Mouse (Mus musculus): Measurements from ENCODE around the gene B430306N03Rik.

The B430306N03Rik gene

GRCm38 (mm10) chr17:48359616-48360015, 43.7 kb downstream of the B430306N03Rik start, which contains the start of gene Treml1:
TSS of gene Treml1 (plus strand) at chr17:48359916.
- Histone ChIP-seq H3K4me3 (replicated peaks; ENCODE audit: low read length) (no peak within 1 kb of the TSS), H3K4me1 (replicated peaks; ENCODE audit: low read depth, low read length) (peaks cover 12% of the 10 kb centered on the region), H3K36me3 (ENCODE audit: insufficient read depth, low read length) (no peaks in the 10 kb centered on the region), H3K9me3 (ENCODE audit: low read length) (no peaks in the 10 kb centered on the region), H3K27me3 (ENCODE audit: insufficient read depth, low read length) (peaks cover 34% of the 10 kb centered on the region)
- TF ChIP-seq POU5F1 (IDR thresholded peaks at IDR 0.05; ENCODE audit: borderline replicate concordance, low read length) (no peak), CTCF (conservative IDR thresholded peaks at IDR 0.05; ENCODE audit: low read length) (no peak), NANOG (IDR thresholded peaks at IDR 0.05; ENCODE audit: borderline replicate concordance, low read length) (no peak)

DNA sequence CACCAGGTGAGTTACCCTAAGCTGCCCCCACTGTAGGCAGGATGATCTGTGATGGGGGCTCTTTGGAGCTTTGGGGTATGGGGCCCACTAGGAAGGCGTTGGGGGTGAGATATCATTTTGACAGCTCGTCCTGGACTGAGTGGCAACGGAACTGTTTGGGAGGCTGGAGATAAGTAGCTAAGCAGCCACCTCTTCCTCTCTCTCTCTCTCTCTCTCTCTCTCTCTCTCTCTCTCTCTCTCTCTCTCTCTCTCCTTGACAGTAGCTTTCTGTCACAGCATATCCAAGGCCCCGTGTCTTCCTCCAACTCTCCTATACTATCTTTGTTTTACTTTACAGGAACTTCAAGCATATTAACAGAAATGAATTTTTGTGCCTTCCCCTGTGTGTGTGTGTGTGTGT, 44.5 kb downstream of the B430306N03Rik start:
- Histone ChIP-seq H3K36me3 (ENCODE audit: insufficient read depth, low read length) (no peaks in the 10 kb centered on the region), H3K4me1 (replicated peaks; ENCODE audit: low read depth, low read length) (peaks cover 15% of the 10 kb centered on the region), H3K27me3 (ENCODE audit: insufficient read depth, low read length) (peaks cover 37% of the 10 kb centered on the region), H3K4me3 (replicated peaks; ENCODE audit: low read length) (no peak overlapping the region), H3K9me3 (ENCODE audit: low read length) (no peaks in the 10 kb centered on the region)
- TF ChIP-seq CTCF (conservative IDR thresholded peaks at IDR 0.05; ENCODE audit: low read length) (no peak), NANOG (IDR thresholded peaks at IDR 0.05; ENCODE audit: borderline replicate concordance, low read length) (no peak), POU5F1 (IDR thresholded peaks at IDR 0.05; ENCODE audit: borderline replicate concordance, low read length) (no peak)

DNA sequence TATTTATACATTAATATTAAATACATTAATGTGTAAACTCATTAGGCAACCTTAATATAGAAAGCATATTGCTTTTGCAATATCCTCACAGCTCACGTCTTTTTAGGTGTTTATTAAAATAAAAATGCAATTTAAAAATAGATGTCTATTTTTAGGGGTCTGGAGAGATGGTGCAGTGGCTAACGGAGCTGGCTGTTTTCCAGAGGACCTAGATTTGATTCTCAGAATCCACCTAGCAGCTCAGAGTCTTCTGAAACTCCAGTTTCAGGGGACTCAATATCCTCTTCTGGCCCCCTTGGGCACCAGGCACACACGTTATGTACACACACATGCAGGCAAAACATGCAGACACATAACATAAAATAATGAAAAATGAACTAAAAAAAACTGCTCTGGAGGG, 46.4 kb downstream of the B430306N03Rik start:
- Histone ChIP-seq H3K27me3 (ENCODE audit: insufficient read depth, low read length) (peaks cover 30% of the 10 kb centered on the region), H3K36me3 (ENCODE audit: insufficient read depth, low read length) (no peaks in the 10 kb centered on the region), H3K9me3 (ENCODE audit: low read length) (no peaks in the 10 kb centered on the region), H3K4me3 (replicated peaks; ENCODE audit: low read length) (no peak overlapping the region), H3K4me1 (replicated peaks; ENCODE audit: low read depth, low read length) (peaks cover 25% of the 10 kb centered on the region)
- no peak for TF ChIP-seq CTCF (conservative IDR thresholded peaks at IDR 0.05; ENCODE audit: low read length)
- no peak for TF ChIP-seq NANOG (IDR thresholded peaks at IDR 0.05; ENCODE audit: borderline replicate concordance, low read length)
- TF ChIP-seq POU5F1 (IDR thresholded peaks at IDR 0.05; ENCODE audit: borderline replicate concordance, low read length), result no peak

GRCm38 (mm10) chr17:48362966-48363365, 47.0 kb downstream of the B430306N03Rik start:
- Histone ChIP-seq H3K9me3 (ENCODE audit: low read length) (peaks cover 5% of the 10 kb centered on the region; the same call in 1 of the 2 replicates), H3K36me3 (ENCODE audit: insufficient read depth, low read length) (no peaks in the 10 kb centered on the region), H3K27me3 (ENCODE audit: insufficient read depth, low read length) (peaks cover 30% of the 10 kb centered on the region), H3K4me3 (replicated peaks; ENCODE audit: low read length) (no peak overlapping the region), H3K4me1 (replicated peaks; ENCODE audit: low read depth, low read length) (peaks cover 19% of the 10 kb centered on the region)
- TF ChIP-seq POU5F1 (IDR thresholded peaks at IDR 0.05; ENCODE audit: borderline replicate concordance, low read length) (no peak), CTCF (conservative IDR thresholded peaks at IDR 0.05; ENCODE audit: low read length) (no peak), NANOG (IDR thresholded peaks at IDR 0.05; ENCODE audit: borderline replicate concordance, low read length) (no peak)

DNA sequence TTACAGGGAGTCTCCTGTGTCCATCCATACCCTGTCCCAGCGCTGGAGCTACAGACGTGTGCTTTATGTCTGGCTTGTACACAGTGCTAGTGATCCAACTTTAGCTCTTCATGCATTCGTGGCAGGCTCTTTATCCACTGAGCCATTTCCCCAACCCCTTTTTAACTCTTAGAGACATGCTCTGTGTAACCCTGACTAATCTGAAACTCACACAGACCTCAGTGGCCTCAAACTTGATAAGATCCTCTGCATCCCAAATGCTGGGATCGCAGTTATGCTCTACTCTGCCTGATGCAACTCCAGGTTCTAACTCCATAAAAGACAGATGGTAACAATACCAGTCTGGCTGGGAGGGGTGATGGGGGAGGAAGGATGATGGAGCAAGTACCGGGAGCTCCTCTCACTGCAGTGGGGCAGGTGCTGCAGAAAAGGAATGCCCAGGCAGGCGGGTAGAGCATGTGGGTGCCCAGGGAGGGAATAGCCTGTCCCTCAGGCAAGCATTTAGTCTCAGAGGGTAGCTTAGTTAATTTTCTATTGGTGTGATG, 47.6 kb downstream of the B430306N03Rik start:
- H3K4me3 ChIP-seq (replicated peaks; ENCODE audit: low read length), result no peak overlapping the region
- H3K4me1 ChIP-seq (replicated peaks; ENCODE audit: low read depth, low read length), result peaks cover 14% of the 10 kb centered on the region
- TF ChIP-seq NANOG (IDR thresholded peaks at IDR 0.05; ENCODE audit: borderline replicate concordance, low read length) (no peak), CTCF (conservative IDR thresholded peaks at IDR 0.05; ENCODE audit: low read length) (no peak)
- H3K9me3 ChIP-seq (ENCODE audit: low read length), result peaks cover 5% of the 10 kb centered on the region; the same call in 1 of the 2 replicates
- H3K27me3 ChIP-seq (ENCODE audit: insufficient read depth, low read length), result peaks cover 30% of the 10 kb centered on the region
- H3K36me3 ChIP-seq (ENCODE audit: insufficient read depth, low read length), result no peaks in the 10 kb centered on the region

DNA sequence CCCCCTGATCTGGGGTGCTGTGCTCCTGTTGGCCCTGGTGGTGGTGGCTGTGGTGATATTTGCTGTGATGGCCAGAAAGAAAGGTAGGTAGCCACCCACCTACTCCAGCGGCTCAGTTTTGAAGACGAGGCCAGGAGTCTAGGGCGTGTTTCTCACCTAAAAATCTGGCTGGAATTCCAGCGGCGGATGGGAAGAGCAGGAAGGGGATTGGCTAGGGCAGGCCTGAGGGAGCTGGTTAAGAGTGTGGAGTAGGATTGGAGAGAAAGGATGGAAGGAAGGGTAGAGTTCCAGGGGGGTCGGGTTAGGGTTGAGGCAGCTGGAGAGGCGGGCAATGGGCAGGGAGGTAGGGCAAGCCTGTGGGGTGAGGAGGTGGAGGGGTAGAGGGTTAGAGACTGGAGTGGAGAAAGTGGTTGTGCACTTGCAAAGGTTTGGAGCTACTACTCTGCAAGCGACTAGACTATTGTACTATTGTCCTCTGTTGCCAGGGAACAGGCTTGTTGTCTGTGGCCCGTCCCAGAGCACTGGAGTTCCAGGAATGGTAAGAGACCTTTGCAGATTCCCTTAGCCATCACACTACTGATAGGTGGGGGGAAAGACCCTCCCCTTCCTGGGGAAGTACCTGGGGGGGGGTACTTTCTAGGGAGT, 49.7 kb downstream of the B430306N03Rik start:
- Histone ChIP-seq H3K36me3 (ENCODE audit: insufficient read depth, low read length) (no peaks in the 10 kb centered on the region), H3K4me3 (replicated peaks; ENCODE audit: low read length) (no peak overlapping the region), H3K9me3 (ENCODE audit: low read length) (peaks cover 5% of the 10 kb centered on the region; the same call in 1 of the 2 replicates), H3K27me3 (ENCODE audit: insufficient read depth, low read length) (peaks cover 22% of the 10 kb centered on the region), H3K4me1 (replicated peaks; ENCODE audit: low read depth, low read length) (peaks cover 13% of the 10 kb centered on the region)
- TF ChIP-seq CTCF (conservative IDR thresholded peaks at IDR 0.05; ENCODE audit: low read length), result no peak

DNA sequence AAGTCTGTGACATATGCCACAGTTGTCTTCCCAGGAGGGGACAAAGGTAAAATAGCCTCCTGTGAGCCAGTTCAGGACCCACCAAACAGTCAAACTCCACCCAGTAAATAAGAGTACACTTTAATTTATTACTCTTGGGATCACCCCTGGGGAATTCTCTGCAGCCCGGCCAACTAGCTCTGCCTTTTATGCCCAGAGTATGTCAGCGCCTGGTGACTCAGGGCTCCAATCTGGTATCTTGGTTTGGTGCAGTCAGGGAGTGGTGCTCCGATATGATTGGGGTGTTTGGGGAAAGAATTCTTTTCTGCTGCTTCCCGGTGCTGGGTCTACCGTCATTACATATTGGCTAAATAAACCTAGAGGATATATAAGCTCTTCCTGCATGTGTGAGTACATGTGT, 50.9 kb downstream of the B430306N03Rik start:
- TF ChIP-seq CTCF (conservative IDR thresholded peaks at IDR 0.05; ENCODE audit: low read length), result no peak
- H3K4me3 ChIP-seq (replicated peaks; ENCODE audit: low read length), result no peak overlapping the region
- peaks cover 5% of the 10 kb centered on the region; the same call in 1 of the 2 replicates for H3K9me3 ChIP-seq (ENCODE audit: low read length)
- peaks cover 13% of the 10 kb centered on the region for H3K4me1 ChIP-seq (replicated peaks; ENCODE audit: low read depth, low read length)
- no peaks in the 10 kb centered on the region for H3K36me3 ChIP-seq (ENCODE audit: insufficient read depth, low read length)
- peaks cover 22% of the 10 kb centered on the region for H3K27me3 ChIP-seq (ENCODE audit: insufficient read depth, low read length)

DNA sequence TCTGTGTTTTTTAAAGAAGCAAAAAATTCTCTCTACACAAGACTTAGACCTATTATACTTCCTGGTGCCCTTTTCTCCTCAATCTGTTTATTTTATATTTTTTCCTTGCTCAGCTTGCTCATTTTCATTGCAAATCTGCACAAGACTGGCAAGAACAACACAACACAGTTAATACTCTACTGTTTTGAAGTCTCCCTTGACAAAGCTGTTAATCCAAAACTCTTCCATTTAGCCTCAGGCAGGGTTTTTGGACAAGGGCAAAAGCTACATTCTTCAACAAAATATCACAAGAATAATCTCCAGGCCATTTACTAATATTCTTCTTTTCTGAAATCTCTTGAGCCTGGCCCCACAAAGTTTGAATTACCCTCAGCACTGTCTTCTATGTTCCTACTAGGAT, 55.7 kb downstream of the B430306N03Rik start:
- no peak overlapping the region for H3K4me3 ChIP-seq (replicated peaks; ENCODE audit: low read length)
- H3K4me1 ChIP-seq (replicated peaks; ENCODE audit: low read depth, low read length), result no peaks in the 10 kb centered on the region
- no peaks in the 10 kb centered on the region for H3K27me3 ChIP-seq (ENCODE audit: insufficient read depth, low read length)
- no peak for TF ChIP-seq NANOG (IDR thresholded peaks at IDR 0.05; ENCODE audit: borderline replicate concordance, low read length)
- no peak for TF ChIP-seq POU5F1 (IDR thresholded peaks at IDR 0.05; ENCODE audit: borderline replicate concordance, low read length)
- TF ChIP-seq CTCF (conservative IDR thresholded peaks at IDR 0.05; ENCODE audit: low read length), result no peak
- H3K9me3 ChIP-seq (ENCODE audit: low read length), result peaks cover 25% of the 10 kb centered on the region
- H3K36me3 ChIP-seq (ENCODE audit: insufficient read depth, low read length), result no peaks in the 10 kb centered on the region

GRCm38 (mm10) chr17:48372987-48373386, 57.0 kb downstream of the B430306N03Rik start:
- no peaks in the 10 kb centered on the region for H3K27me3 ChIP-seq (ENCODE audit: insufficient read depth, low read length)
- H3K4me3 ChIP-seq (replicated peaks; ENCODE audit: low read length), result no peak overlapping the region
- H3K4me1 ChIP-seq (replicated peaks; ENCODE audit: low read depth, low read length), result no peaks in the 10 kb centered on the region; the same call in 1 of the 2 replicates
- TF ChIP-seq POU5F1 (IDR thresholded peaks at IDR 0.05; ENCODE audit: borderline replicate concordance, low read length) (no peak), CTCF (conservative IDR thresholded peaks at IDR 0.05; ENCODE audit: low read length) (no peak), NANOG (IDR thresholded peaks at IDR 0.05; ENCODE audit: borderline replicate concordance, low read length) (no peak)
- H3K9me3 ChIP-seq (ENCODE audit: low read length), result peaks cover 21% of the 10 kb centered on the region
- no peaks in the 10 kb centered on the region for H3K36me3 ChIP-seq (ENCODE audit: insufficient read depth, low read length)
